Mouse (Mus musculus) embryonic fibroblast, embryonic 13.5 days (primary cell): ENCODE results near the gene Pwwp2b.

Source experiments
- CTCF ChIP-seq: IDR thresholded peaks from 2 replicates; pipeline ENCODE4 v1.5.1; 2011; ENCODE audit warnings: mild to moderate bottlenecking, control low read depth, low read length, moderate library complexity, borderline replicate concordance; ENCODE audit not compliant: insufficient read depth
- POLR2A ChIP-seq: IDR thresholded peaks from 2 replicates; pipeline ENCODE4 v1.6.1; 2011; ENCODE audit warnings: low read depth, mild to moderate bottlenecking, control low read depth, low read length, moderate library complexity

DNA sequence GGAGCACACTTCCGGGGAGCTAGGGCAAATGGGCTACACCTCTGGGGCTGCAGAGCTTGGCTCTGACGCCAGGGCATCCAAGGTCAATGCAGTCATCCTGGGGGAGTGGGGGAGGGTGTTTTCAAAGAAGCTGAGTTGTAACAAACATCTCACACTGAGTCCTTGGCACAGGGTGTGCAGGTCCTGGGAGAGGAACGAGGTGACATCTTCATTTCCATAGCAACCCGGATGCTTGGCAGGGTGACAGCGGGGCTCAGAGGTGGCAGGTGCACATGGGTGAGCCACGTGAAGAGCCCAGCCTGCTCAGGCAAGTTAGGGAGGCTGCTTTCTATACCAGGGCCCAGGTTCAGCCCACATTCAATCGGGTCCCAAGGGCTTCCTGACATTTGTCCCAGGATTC lies 52.1 kb downstream of the Pwwp2b start:
- no peak for TF ChIP-seq CTCF
- TF ChIP-seq POLR2A = no peak
